Mouse (Mus musculus) C2C12 (cell line): ENCODE data around the gene Mmrn1.

Source experiments
- CTCF ChIP-seq: IDR thresholded peaks from one replicate; pipeline ENCODE4 v1.5.1; 2011; ENCODE audit not compliant: control insufficient read depth, insufficient read depth, insufficient read length
- MYOD1 ChIP-seq: IDR thresholded peaks from one replicate; pipeline ENCODE4 v1.6.1; 2011; ENCODE audit warnings: low read depth; ENCODE audit not compliant: control insufficient read depth, insufficient read length

- TF ChIP-seq MYOD1 (no peak), CTCF (no peak)
These were observed 10.8 kb downstream of the Mmrn1 start for GRCm38 (mm10) chr6:60935448-60936130.
